Mouse (Mus musculus) lung, embryonic 16.5 days (tissue): ENCODE results near the gene Slc12a8. TPM values are rescaled to one million over a fixed set of nuclear protein-coding genes. Genes with fewer than 3 reads are reported as not detected.
"Not testable (repeated sequence)": the region's sequence is repeated elsewhere in the genome, so short reads cannot be mapped to it uniquely, and the experiment has no call there.

ENCODE experiments used
- ATAC-seq: fragments of 200-750 bp; cut with Nextera tagmentation; 2 replicates; pipeline ENCODE4 v1.8.0; 2017; ENCODE audit warnings: low read depth, mild to moderate bottlenecking, moderate library complexity
- H3K27ac ChIP-seq: fragments of 300-500 bp; sonication (generic); 2 replicates; pipeline ENCODE4 v1.5.1; 2014; ENCODE audit warnings: mild to moderate bottlenecking, control low read depth, low read length
- H3K27me3 ChIP-seq: fragments of 300-500 bp; sonication (generic); 2 replicates; pipeline ENCODE4 v1.6.1; 2014; ENCODE audit warnings: low read depth, low read length, mixed read lengths; ENCODE audit not compliant: control insufficient read depth, insufficient read depth
- H3K36me3 ChIP-seq: fragments of 300-500 bp; sonication (generic); 2 replicates; pipeline ENCODE4 v1.6.1; 2014; ENCODE audit warnings: low read length; ENCODE audit not compliant: control insufficient read depth, insufficient read depth
- H3K4me1 ChIP-seq: fragments of 300-500 bp; sonication (generic); replicated peaks from 2 replicates; pipeline ENCODE4 v1.6.1; 2014; ENCODE audit warnings: low read length, mixed read lengths; ENCODE audit not compliant: control insufficient read depth, insufficient read depth
- H3K4me2 ChIP-seq: fragments of 300-500 bp; sonication (generic); 2 replicates; pipeline ENCODE4 v1.6.1; 2014; ENCODE audit warnings: low read depth, low read length, control low read depth
- H3K4me3 ChIP-seq: fragments of 300-500 bp; sonication (generic); 2 replicates; pipeline ENCODE4 v1.5.1; 2014; ENCODE audit warnings: mild to moderate bottlenecking, low read length, control low read depth
- H3K9ac ChIP-seq: fragments of 300-500 bp; sonication (generic); 2 replicates; pipeline ENCODE4 v1.6.1; 2014; ENCODE audit warnings: low read length, control low read depth
- H3K9me3 ChIP-seq: fragments of 300-500 bp; sonication (generic); 2 replicates; pipeline ENCODE4 v1.6.1; 2016; ENCODE audit warnings: low read length; ENCODE audit not compliant: control insufficient read depth
- WGBS: fragments of 180-500 bp; shearing (Covaris S2); extraction: QIAGEN DNeasy Blood & Tissue Kit; methylation state at CpG from one replicate; pipeline ENCODE4 v1.1.7; 2014; 5-methylcytosine and 5-hydroxymethylcytosine counted together
- polyA plus RNA-seq: library from polyadenylated mRNA; unstranded; fragments of >200 nt; fragmentation: Nextera tagmentation; extraction: Ambion mirVana; gene quantifications from 2 replicates; pipeline ENCODE4 v1.2.1, GENCODE M21; 2015

Slc12a8 gene
- polyA plus RNA-seq, 1 experiment from 2014 or later = 0.39 TPM

DNA sequence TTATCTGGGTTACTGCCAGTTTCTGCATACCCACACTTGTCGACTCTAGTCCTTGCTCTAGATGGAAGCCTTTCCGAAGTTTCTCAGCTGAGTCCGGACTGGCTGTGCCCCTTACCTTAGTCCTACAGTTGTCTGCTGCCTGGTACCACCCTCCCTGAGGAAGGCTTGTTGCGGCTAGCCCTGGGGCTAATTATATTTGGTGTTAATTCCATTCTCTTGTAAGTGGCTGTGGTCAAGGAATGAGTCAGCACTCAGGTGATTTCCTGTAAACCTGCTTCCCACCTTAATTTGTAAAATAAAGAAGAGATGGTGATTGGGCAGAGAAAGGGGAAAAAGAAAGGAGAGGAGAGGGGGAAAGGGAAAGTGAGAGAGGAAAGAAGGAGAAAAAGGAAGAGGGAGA lies 9.0 kb upstream of the Slc12a8 start:
- H3K9ac ChIP-seq = no peak overlapping the region
- no peak for ATAC-seq
- 84% methylated on average over 4 of the region's 4 CpGs for WGBS
- H3K27me3 ChIP-seq = no peaks in the 10 kb centered on the region
- H3K36me3 ChIP-seq = 0 out of 2 replicates have a peak, but pooled peaks cover 3% of the 10 kb centered on the region
- H3K4me3 ChIP-seq = no peak overlapping the region
- H3K27ac ChIP-seq = no peak overlapping the region
- no peak overlapping the region for H3K4me2 ChIP-seq
- H3K9me3 ChIP-seq = no peaks in the 10 kb centered on the region
- 0 out of 2 replicates have a peak, but pooled peaks cover 2% of the 10 kb centered on the region for H3K4me1 ChIP-seq

DNA sequence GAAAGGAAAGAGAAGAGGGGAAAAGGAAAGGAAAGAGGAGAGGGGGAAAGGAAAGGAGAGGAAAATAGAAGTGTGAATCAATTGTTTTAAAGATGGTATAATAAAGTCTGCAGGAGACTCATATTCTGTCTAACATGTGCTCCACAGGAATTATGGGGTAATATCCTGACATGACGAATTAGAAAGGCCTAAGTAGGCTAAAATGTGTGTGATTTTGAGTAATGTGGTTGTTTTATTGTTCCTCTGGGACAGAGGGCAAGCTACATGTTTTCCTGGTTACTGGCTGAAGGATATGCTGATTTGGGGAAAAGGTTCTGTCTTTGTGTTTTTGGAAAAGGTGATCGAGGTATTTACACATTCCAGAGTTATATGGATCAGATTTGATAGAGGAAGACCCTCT lies 7.9 kb upstream of the Slc12a8 start:
- not testable (repeated sequence) for H3K4me3 ChIP-seq, H3K36me3 ChIP-seq, H3K4me2 ChIP-seq, H3K9me3 ChIP-seq, H3K9ac ChIP-seq, H3K27me3 ChIP-seq, H3K27ac ChIP-seq, ATAC-seq, H3K4me1 ChIP-seq
- 90% methylated on average over 2 of the region's 2 CpGs for WGBS

DNA sequence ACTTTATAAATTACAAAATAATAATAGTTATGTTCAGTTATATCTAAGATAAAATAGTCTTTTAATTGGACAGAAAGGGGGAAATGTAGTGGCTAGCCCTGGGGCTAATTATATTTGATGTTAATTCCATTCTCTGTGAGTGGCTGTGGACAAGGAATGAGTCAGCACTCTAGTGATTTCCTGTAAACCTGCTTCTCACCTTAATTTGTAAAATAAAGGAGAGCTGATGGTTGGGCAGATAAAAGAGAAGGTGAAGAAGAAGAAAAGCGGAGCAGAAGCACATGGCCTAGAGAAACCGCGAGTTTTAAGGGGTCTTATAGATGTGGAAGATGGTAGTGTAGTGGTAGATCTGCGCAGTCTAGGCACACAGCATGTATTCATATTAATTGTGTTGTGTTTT lies 6.3 kb upstream of the Slc12a8 start:
- H3K4me3 ChIP-seq, H3K27ac ChIP-seq, H3K4me2 ChIP-seq, H3K4me1 ChIP-seq, H3K36me3 ChIP-seq, ATAC-seq, H3K27me3 ChIP-seq, H3K9ac ChIP-seq, H3K9me3 ChIP-seq: not testable (repeated sequence)
- 92% methylated on average over 4 of the region's 4 CpGs for WGBS

DNA sequence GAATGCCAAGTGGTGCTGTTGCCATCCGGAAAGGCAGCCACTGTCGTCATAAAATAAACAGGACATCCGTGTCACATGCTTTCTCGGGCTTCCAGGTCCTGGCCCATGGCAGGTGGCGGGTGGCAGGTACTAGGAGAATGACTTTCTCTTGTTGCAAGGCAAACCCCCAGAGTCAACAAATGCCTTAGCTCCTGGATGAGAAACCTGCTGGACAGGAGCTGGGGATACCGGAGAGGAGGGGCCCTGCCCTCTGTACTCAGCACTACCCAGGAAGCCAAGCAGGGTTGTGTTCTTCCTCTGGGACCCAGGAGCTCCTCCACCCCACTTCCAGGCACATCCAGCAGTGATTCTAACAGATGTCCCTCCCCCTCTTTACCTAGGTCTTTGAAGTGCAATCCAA lies 4.6 kb upstream of the Slc12a8 start:
- H3K27ac ChIP-seq = 0 out of 2 replicates have a peak overlapping the region, but pooled peaks have one; percentile 12
- H3K27me3 ChIP-seq = no peaks in the 10 kb centered on the region
- peak; percentile 45; the same call in 1 of the 2 replicates for ATAC-seq
- no peaks in the 10 kb centered on the region for H3K36me3 ChIP-seq
- H3K4me3 ChIP-seq = no peak overlapping the region
- no peak overlapping the region for H3K9ac ChIP-seq
- H3K4me1 ChIP-seq = peaks cover 10% of the 10 kb centered on the region
- 16% methylated on average over 6 of the region's 6 CpGs for WGBS
- H3K4me2 ChIP-seq = no peak overlapping the region
- no peaks in the 10 kb centered on the region for H3K9me3 ChIP-seq

DNA sequence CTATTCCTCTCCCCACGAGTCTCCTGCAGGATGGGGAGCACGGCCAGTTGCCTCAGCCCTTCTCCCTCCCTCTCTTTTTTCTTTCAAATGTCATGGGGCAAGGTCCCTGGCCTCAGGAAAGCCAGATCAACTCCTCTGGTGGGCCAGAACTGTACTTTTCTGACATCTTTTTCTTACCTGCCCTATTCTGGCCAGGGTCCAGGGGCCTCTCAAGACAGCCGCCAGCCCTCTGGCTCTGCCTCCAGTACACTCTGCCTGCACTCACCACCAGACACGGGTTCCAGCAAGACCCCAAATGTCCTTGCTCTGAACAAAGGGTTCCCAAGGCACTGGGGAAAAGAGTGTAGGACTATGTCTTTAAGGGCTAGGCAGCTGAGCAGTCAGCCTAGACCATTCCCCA lies 499 bp downstream of the Slc12a8 start:
- H3K27ac ChIP-seq = no peak overlapping the region
- no peaks in the 10 kb centered on the region for H3K9me3 ChIP-seq
- H3K36me3 ChIP-seq = no peaks in the 10 kb centered on the region
- peak overlapping the region; percentile 43 for H3K4me3 ChIP-seq
- 0 out of 2 replicates have a peak, but pooled peaks have one; percentile 27 for ATAC-seq
- H3K9ac ChIP-seq = peak overlapping the region; percentile 62; the same call in 1 of the 2 replicates
- H3K27me3 ChIP-seq = no peaks in the 10 kb centered on the region
- peak overlapping the region; percentile 75 for H3K4me2 ChIP-seq
- H3K4me1 ChIP-seq = peaks cover 17% of the 10 kb centered on the region
- 19% methylated on average over 4 of the region's 4 CpGs for WGBS

DNA sequence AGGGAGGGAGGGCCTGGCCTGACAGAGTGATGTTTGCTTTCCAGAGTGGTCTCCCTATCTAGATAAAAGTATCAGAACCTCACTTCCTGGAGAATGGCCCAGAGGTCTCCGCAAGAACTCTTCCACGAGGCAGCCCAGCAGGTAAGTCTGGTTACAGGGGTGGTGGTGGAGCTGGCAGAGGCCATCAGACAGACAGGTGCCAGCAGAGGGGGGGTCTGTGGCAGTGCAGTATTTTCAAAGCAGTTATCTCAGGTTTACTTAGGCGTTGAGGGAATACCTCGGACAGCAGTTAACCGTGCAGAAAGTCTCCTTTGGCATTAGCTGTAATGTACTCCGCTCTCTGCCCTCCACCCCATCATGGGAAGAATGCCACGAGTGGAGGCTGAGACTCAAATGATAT lies 1.1 kb downstream of the Slc12a8 start:
- Histone ChIP-seq H3K9ac (no peak overlapping the region), H3K4me1 (peaks cover 16% of the 10 kb centered on the region), H3K27me3 (no peaks in the 10 kb centered on the region), H3K4me3 (no peak overlapping the region), H3K27ac (no peak overlapping the region), H3K4me2 (no peak overlapping the region), H3K9me3 (no peaks in the 10 kb centered on the region), H3K36me3 (no peaks in the 10 kb centered on the region)
- ATAC-seq = peak; percentile 24; the same call in 1 of the 2 replicates
- WGBS = 39% methylated on average over 7 of the region's 7 CpGs

DNA sequence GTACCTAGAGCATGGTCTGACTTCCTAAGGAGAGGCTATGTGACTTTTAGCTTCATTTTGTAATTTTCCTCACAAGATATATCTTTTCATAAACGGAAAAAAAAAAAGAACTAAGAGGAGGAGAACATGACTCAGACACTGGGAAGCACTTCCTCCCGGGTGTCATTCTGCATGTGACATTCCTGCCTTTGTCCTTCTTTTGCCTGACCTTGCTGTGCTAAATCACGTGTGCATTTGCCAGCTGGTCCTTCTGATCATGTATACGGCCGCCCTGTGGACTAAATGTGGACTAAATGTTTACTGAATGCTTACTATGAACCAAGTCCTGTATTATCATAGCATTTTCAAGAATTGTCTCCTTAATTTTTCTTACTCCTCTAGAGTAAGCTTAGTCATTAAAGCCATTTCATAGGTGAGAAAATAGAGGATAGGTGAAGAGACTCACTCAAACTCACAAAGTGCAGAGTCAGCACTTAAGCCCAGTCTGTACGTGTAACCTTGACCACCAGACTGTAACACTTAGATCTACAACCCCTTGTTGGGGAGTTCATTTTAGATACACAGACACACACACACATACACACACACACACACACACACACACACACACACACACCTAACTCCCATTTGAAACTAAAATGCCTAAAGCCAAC lies 2.9 kb downstream of the Slc12a8 start:
- Histone ChIP-seq H3K9me3 (no peaks in the 10 kb centered on the region), H3K27ac (no peak overlapping the region), H3K4me2 (no peak overlapping the region), H3K9ac (no peak overlapping the region), H3K4me1 (peaks cover 16% of the 10 kb centered on the region), H3K4me3 (no peak overlapping the region), H3K27me3 (no peaks in the 10 kb centered on the region), H3K36me3 (no peaks in the 10 kb centered on the region)
- WGBS = 57% methylated on average over 6 of the region's 6 CpGs
- no peak for ATAC-seq

DNA sequence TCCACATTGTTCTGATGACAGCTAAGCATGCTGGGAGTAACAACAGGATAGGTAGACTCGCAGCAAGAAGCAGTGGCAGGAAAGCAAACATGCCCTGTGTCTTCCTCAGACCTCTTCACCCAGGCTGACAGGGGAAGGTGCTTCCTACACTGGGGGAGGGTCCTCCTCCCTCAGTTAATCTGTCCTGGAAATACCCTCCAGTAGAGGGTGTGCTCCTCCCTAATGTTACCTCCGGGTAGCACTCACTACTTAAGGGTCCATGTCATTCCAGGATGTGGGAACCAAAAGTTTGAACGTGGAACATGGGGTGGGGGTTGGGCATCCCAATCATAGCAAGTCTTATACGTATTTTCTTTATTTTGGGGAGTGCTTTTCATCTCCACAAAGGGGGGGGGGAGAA lies 5.4 kb downstream of the Slc12a8 start:
- Histone ChIP-seq H3K4me3 (no peak overlapping the region), H3K9ac (no peak overlapping the region), H3K4me2 (no peak overlapping the region), H3K27me3 (no peaks in the 10 kb centered on the region), H3K36me3 (no peaks in the 10 kb centered on the region), H3K27ac (no peak overlapping the region), H3K4me1 (peaks cover 9% of the 10 kb centered on the region), H3K9me3 (no peaks in the 10 kb centered on the region)
- ATAC-seq = no peak
- whole genome bisulfite sequencing = 37% methylated on average over 4 of the region's 4 CpGs

DNA sequence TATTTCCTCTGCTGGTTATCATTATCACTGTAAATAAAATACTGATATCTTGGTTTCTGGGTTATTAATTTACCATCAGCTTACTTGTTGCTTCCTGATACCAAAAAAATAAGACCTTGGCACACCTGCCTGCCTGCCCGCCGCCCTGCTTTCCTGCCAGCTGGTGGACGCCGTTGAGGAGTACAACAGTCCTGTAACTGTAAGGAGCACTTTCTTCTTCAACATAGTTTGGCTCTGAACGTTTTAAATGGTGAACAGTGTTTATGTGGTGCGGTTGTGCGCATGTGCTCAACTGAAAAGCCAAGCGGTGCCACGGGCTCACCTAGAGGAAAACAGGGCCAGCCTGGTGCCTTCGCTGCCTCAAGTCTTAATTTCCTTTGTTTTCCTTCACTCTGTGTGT lies 6.4 kb downstream of the Slc12a8 start:
- Histone ChIP-seq H3K9ac (no peak overlapping the region), H3K4me3 (no peak overlapping the region), H3K27me3 (no peaks in the 10 kb centered on the region), H3K36me3 (no peaks in the 10 kb centered on the region), H3K27ac (no peak overlapping the region), H3K9me3 (peaks cover 3% of the 10 kb centered on the region; the same call in 1 of the 2 replicates), H3K4me1 (no peaks in the 10 kb centered on the region), H3K4me2 (no peak overlapping the region)
- ATAC-seq = no peak
- 67% methylated on average over 10 of the region's 10 CpGs for WGBS
